In the genomic region with DNA sequence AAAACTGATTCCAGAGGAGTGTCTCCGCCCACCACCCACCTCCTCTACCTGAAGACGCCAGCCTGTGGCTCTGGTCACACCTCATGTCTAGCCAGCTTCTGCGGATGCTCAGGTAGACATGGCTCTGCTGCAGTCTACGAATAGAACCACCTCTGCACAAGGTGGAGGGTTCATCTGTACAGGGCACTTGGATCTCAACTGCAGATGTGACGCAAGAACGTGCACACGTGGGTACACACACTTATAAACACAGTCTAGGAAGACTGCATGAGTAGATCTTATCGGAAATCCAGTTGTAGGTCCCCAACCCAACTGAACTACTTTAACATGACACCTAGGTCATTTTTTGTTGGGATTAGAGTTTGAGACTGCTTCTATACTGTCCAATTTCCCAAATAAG, we compare ENCODE assay signal across 41 mouse cellular contexts. TPM values are rescaled to one million over a fixed set of nuclear protein-coding genes. Genes with fewer than 3 reads are reported as not detected.
DNase-seq lines count a peak whose midpoint lies in the region; ATAC-seq lines count a peak whose summit lies in the region.
"Had no signal": no experiment of that assay in that cellular context is flagged by ENCODE, and none has a peak within 500 bp of the region (broad histone marks: within the 10 kb centered on the region; RNA-seq: fewer than 3 reads in every experiment).

A gene (minus strand): TSS at position 178 of the 400 bp plus-strand sequence.

- no peaks in the 10 kb centered on the region for H3K36me3 ChIP-seq in limb, embryonic 15.5 days
- H3K36me3 ChIP-seq in limb, embryonic 10.5 days, result no peaks in the 10 kb centered on the region
- H3K36me3 ChIP-seq: embryonic facial prominence, embryonic 13.5 days; G1E; heart, embryonic 13.5 days; hindbrain, embryonic 15.5 days; limb, embryonic 13.5 days; midbrain, embryonic 12.5 days; neural tube, embryonic 12.5 days had no signal

- H3K27me3 ChIP-seq in limb, embryonic 15.5 days, result no peaks in the 10 kb centered on the region
- H3K27me3 ChIP-seq in limb, embryonic 10.5 days (ENCODE audit: low read depth, poor library complexity, severe bottlenecking), result no peaks in the 10 kb centered on the region
- H3K27me3 ChIP-seq: embryonic facial prominence, embryonic 13.5 days; heart, embryonic 13.5 days; hindbrain, embryonic 15.5 days; limb, embryonic 13.5 days; midbrain, embryonic 12.5 days; neural tube, embryonic 12.5 days; Patski had no signal

- H3K9ac ChIP-seq in limb, embryonic 15.5 days, result no peak within 1 kb of the TSS
- H3K9ac ChIP-seq: embryonic facial prominence, embryonic 13.5 days; heart, embryonic 13.5 days; hindbrain, embryonic 15.5 days; limb, embryonic 13.5 days; midbrain, embryonic 12.5 days; neural tube, embryonic 12.5 days had no signal

- DNase-seq in heart, adult 11 months, result peak; percentile 76
- no peak for DNase-seq in heart, adult 18-20 months
- DNase-seq in limb, embryonic 10.5 days (ENCODE audit: low spot score), result no peak
- DNase-seq in urinary bladder, adult 2 months (ENCODE audit: low spot score), result no peak
- DNase-seq in urinary bladder, postnatal 25 days (ENCODE audit: low spot score), result no peak
- DNase-seq in Muller cell, postnatal 12 days (ENCODE audit: inconsistent ontology term), result no peak
- DNase-seq: adrenal gland, postnatal 10 days; cerebellum, adult 11 months; cerebellum, adult 9-10 months; embryo, embryonic 11 days; gastrocnemius, adult 2 months; gastrocnemius, postnatal 36 days; heart, postnatal 10 days; kidney, postnatal 10 days; lung, adult 18-20 months; lung, postnatal 4 days; right cerebral cortex, adult 18-20 months; right cerebral cortex, postnatal 4 days; thymus, adult 18-20 months; thymus, postnatal 25 days had no signal

- H3K4me1 ChIP-seq in limb, embryonic 15.5 days, result no peaks in the 10 kb centered on the region
- no peaks in the 10 kb centered on the region for H3K4me1 ChIP-seq in limb, embryonic 10.5 days
- H3K4me1 ChIP-seq: embryonic facial prominence, embryonic 13.5 days; heart, embryonic 13.5 days; hindbrain, embryonic 15.5 days; limb, embryonic 13.5 days; midbrain, embryonic 12.5 days; neural tube, embryonic 12.5 days had no signal

- no peak within 1 kb of the TSS for H3K4me3 ChIP-seq in limb, embryonic 15.5 days
- no peak within 1 kb of the TSS for H3K4me3 ChIP-seq in limb, embryonic 10.5 days
- H3K4me3 ChIP-seq: embryonic facial prominence, embryonic 13.5 days; erythroblast, embryonic 14.5 days; gastrocnemius, adult 2 months; heart, embryonic 13.5 days; hindbrain, embryonic 15.5 days; left cerebral cortex, adult 2 months; limb, embryonic 13.5 days; megakaryocyte, embryonic 14.5 days; midbrain, embryonic 12.5 days; myocyte; neural tube, embryonic 12.5 days had no signal

- no peak within 1 kb of the TSS for H3K27ac ChIP-seq in limb, embryonic 15.5 days
- H3K27ac ChIP-seq in limb, embryonic 10.5 days, result no peak within 1 kb of the TSS
- H3K27ac ChIP-seq: embryonic facial prominence, embryonic 13.5 days; gastrocnemius, adult 2 months; heart, embryonic 13.5 days; hindbrain, embryonic 15.5 days; left cerebral cortex, adult 2 months; limb, embryonic 13.5 days; midbrain, embryonic 12.5 days; neural tube, embryonic 12.5 days had no signal

- ATAC-seq in limb, embryonic 15.5 days (ENCODE audit: insufficient number of reproducible peaks, low FRiP score, low TSS enrichment, low read depth), result no peak
- ATAC-seq: forebrain, embryonic 16.5 days; inflammation-experienced regulatory T-cells, adult 6 months; lung, postnatal 0 days; Patski had no signal

- H3K9me3 ChIP-seq in limb, embryonic 15.5 days, result no peaks in the 10 kb centered on the region
- no peaks in the 10 kb centered on the region for H3K9me3 ChIP-seq in limb, embryonic 10.5 days (replicated peaks)
- H3K9me3 ChIP-seq: embryonic facial prominence, embryonic 13.5 days; G1E; heart, embryonic 13.5 days; hindbrain, embryonic 15.5 days; limb, embryonic 13.5 days; megakaryocyte, embryonic 14.5 days; midbrain, embryonic 12.5 days; neural tube, embryonic 12.5 days had no signal

- 86% methylated on average over 8 of the region's 8 CpGs for WGBS in limb, embryonic 15.5 days
- 93% methylated on average over 8 of the region's 8 CpGs for WGBS in limb, embryonic 10.5 days

- no peak within 1 kb of the TSS for H3K4me2 ChIP-seq in limb, embryonic 15.5 days
- H3K4me2 ChIP-seq: embryonic facial prominence, embryonic 13.5 days; heart, embryonic 13.5 days; hindbrain, embryonic 15.5 days; limb, embryonic 13.5 days; midbrain, embryonic 12.5 days; neural tube, embryonic 12.5 days had no signal

RNA-seq across cellular contexts. Expression of the gene that starts here (rescaled TPM):
- total RNA-seq in heart, adult 18-20 months (2021), result 1 to 10 TPM; 2.1 to 2.2 TPM
- polyA plus RNA-seq in limb, embryonic 15.5 days (2015; fragmentation: Nextera tagmentation; extraction: Ambion mirVana), result 15.4 and 16.8 TPM in 2 replicates
- not detected in 2 replicates for polyA plus RNA-seq in limb, embryonic 10.5 days (2016; fragmentation: Nextera tagmentation; extraction: Ambion mirVana)
- 27.0 and 28.7 TPM in 2 replicates for polyA plus RNA-seq in urinary bladder, adult 2 months (2012; rRNA removed)
- total RNA-seq: G1E; gastrocnemius, adult 2 months; gastrocnemius, postnatal 36 days; heart, postnatal 10 days; hematopoietic stem cell, adult 5-6 weeks; layer of hippocampus, adult 18-20 months; layer of hippocampus, postnatal 14 days; left cerebral cortex, adult 2 months; midbrain, postnatal 0 days had no signal
- polyA plus RNA-seq: erythroblast, embryonic 14.5 days; forebrain, embryonic 11.5 days; forebrain, embryonic 16.5 days; G1E; heart, embryonic 13.5 days; hindbrain, embryonic 15.5 days; inflammation-experienced regulatory T-cells, adult 6 months; midbrain, embryonic 12.5 days; midbrain, postnatal 0 days; neural tube, embryonic 12.5 days had no signal

Comparison
In these comparisons a context has a peak if more than half of its experiments do, and no peak if none do; other contexts are left out.
1. RNA of the gene that starts here (polyA plus RNA-seq): 27.0 to 28.7 TPM in urinary bladder, adult 2 months and 15.4 to 16.8 TPM in limb, embryonic 15.5 days; not detected in limb, embryonic 10.5 days; every median in the first group is over 10 times any median in the second.